ENCODE assay signal across 14 mouse cellular contexts in the genomic region with DNA sequence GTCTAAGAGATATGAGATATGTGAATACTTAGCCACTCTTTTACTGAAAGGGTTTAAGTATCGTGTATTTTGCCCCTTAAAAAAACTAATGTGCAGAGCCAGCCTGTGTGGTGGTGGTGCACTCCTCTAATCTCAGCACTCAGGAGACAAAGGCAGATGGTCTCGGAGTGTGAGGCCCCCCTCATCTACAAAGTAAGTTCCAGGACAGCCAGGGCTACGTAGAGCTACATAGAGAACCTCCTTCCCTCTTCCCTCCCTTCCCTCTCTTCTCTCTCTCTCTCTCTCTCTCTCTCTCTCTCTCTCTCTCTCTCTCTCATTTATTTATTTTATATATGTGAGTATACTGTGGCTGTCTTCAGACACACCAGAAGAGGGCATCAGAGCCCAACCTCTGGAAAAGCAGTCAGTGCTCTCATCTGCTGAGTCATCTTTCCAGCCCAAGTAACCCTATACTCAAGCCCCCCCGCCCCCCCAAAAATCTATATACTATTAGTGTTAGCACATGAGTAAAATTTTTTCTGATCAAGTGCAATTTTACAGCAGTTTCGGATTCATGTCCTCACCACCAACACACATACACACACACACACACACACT. TPM values are rescaled to one million over a fixed set of nuclear protein-coding genes. Genes with fewer than 3 reads are reported as not detected.
DNase-seq lines count a peak whose midpoint lies in the region; ATAC-seq and TF ChIP-seq lines count a peak whose summit lies in the region.
"Had no signal": no experiment of that assay in that cellular context is flagged by ENCODE, and none has a peak within 500 bp of the region (broad histone marks: within the 10 kb centered on the region; RNA-seq: fewer than 3 reads in every experiment).

No protein-coding gene starts in this region.

- H3K4me3 ChIP-seq in embryonic facial prominence, embryonic 11.5 days (ENCODE audit: low read depth, low read length) = no peak overlapping the region
- no peak overlapping the region for H3K4me3 ChIP-seq in embryonic facial prominence, embryonic 10.5 days
- no peak overlapping the region for H3K4me3 ChIP-seq in left cerebral cortex, adult 2 months
- no peak overlapping the region for H3K4me3 ChIP-seq in embryonic facial prominence, embryonic 12.5 days
- H3K4me3 ChIP-seq in limb, embryonic 12.5 days (replicated peaks) = no peak overlapping the region
- H3K4me3 ChIP-seq: heart, embryonic 15.5 days; hindbrain, embryonic 12.5 days; kidney, embryonic 15.5 days had no signal

- H3K27ac ChIP-seq in embryonic facial prominence, embryonic 11.5 days (replicated peaks; ENCODE audit: low read depth, low read length) = no peak overlapping the region
- no peak overlapping the region for H3K27ac ChIP-seq in embryonic facial prominence, embryonic 10.5 days (replicated peaks)
- no peak overlapping the region for H3K27ac ChIP-seq in left cerebral cortex, adult 2 months
- H3K27ac ChIP-seq in embryonic facial prominence, embryonic 12.5 days = 0 out of 2 replicates have a peak overlapping the region, but pooled peaks have one; percentile 36
- peak overlapping the region; percentile 66; the same call in 1 of the 2 replicates for H3K27ac ChIP-seq in limb, embryonic 12.5 days
- H3K27ac ChIP-seq: heart, embryonic 15.5 days; hindbrain, embryonic 12.5 days; kidney, embryonic 15.5 days had no signal

- no peak for DNase-seq in embryonic facial prominence, embryonic 11.5 days (ENCODE audit: low spot score)
- no peak for DNase-seq in embryonic facial prominence, embryonic 10.5 days (ENCODE audit: low spot score)
- DNase-seq in left cerebral cortex, adult 2 months (ENCODE audit: extremely low spot score in 1 of 2, low spot score in 2 of 2) = no peak
- DNase-seq in left cerebral cortex, postnatal 14 days (ENCODE audit: low spot score in 2 of 2) = no peak
- DNase-seq in thymus, postnatal 36 days = no peak
- no peak for DNase-seq in right cerebral cortex, postnatal 25 days
- DNase-seq: adrenal gland, postnatal 25 days; cerebellum, postnatal 10 days had no signal

- TF ChIP-seq CTCF in left cerebral cortex, adult 2 months (IDR thresholded peaks at IDR 0.05) = peak; percentile 14

- peaks cover 18% of the 10 kb centered on the region for H3K36me3 ChIP-seq in embryonic facial prominence, embryonic 11.5 days (replicated peaks; ENCODE audit: control insufficient read depth, insufficient read depth, low read depth, low read length)
- H3K36me3 ChIP-seq in embryonic facial prominence, embryonic 10.5 days (replicated peaks) = peaks cover 39% of the 10 kb centered on the region
- peaks cover 38% of the 10 kb centered on the region for H3K36me3 ChIP-seq in embryonic facial prominence, embryonic 12.5 days
- peaks cover 37% of the 10 kb centered on the region for H3K36me3 ChIP-seq in limb, embryonic 12.5 days

- no peak overlapping the region for H3K9ac ChIP-seq in embryonic facial prominence, embryonic 11.5 days (replicated peaks; ENCODE audit: low read length)
- H3K9ac ChIP-seq in embryonic facial prominence, embryonic 12.5 days = no peak overlapping the region
- H3K9ac ChIP-seq in limb, embryonic 12.5 days (replicated peaks) = no peak overlapping the region
- H3K9ac ChIP-seq: heart, embryonic 15.5 days; hindbrain, embryonic 12.5 days; kidney, embryonic 15.5 days had no signal

- no peaks in the 10 kb centered on the region for H3K27me3 ChIP-seq in embryonic facial prominence, embryonic 11.5 days (ENCODE audit: control insufficient read depth, insufficient read depth, low read length)
- no peaks in the 10 kb centered on the region for H3K27me3 ChIP-seq in embryonic facial prominence, embryonic 10.5 days (replicated peaks; ENCODE audit: low read depth, poor library complexity, severe bottlenecking)
- no peaks in the 10 kb centered on the region for H3K27me3 ChIP-seq in embryonic facial prominence, embryonic 12.5 days
- no peaks in the 10 kb centered on the region for H3K27me3 ChIP-seq in limb, embryonic 12.5 days
- H3K27me3 ChIP-seq: heart, embryonic 15.5 days; hindbrain, embryonic 12.5 days; kidney, embryonic 15.5 days had no signal

- H3K4me1 ChIP-seq in embryonic facial prominence, embryonic 11.5 days (ENCODE audit: control insufficient read depth, insufficient read depth, low read length) = no peaks in the 10 kb centered on the region
- H3K4me1 ChIP-seq in embryonic facial prominence, embryonic 10.5 days = peaks cover 12% of the 10 kb centered on the region
- peaks cover 9% of the 10 kb centered on the region for H3K4me1 ChIP-seq in embryonic facial prominence, embryonic 12.5 days
- H3K4me1 ChIP-seq in limb, embryonic 12.5 days (replicated peaks) = peaks cover 23% of the 10 kb centered on the region
- H3K4me1 ChIP-seq: hindbrain, embryonic 12.5 days; kidney, embryonic 15.5 days had no signal

- H3K4me2 ChIP-seq in embryonic facial prominence, embryonic 11.5 days (ENCODE audit: low read depth, low read length) = no peak overlapping the region
- H3K4me2 ChIP-seq in embryonic facial prominence, embryonic 12.5 days (replicated peaks) = no peak overlapping the region
- H3K4me2 ChIP-seq in limb, embryonic 12.5 days = no peak overlapping the region
- H3K4me2 ChIP-seq: heart, embryonic 15.5 days; hindbrain, embryonic 12.5 days; kidney, embryonic 15.5 days had no signal

- peak; percentile 61; the same call in 1 of the 2 replicates for ATAC-seq in embryonic facial prominence, embryonic 11.5 days (replicated peaks; ENCODE audit: insufficient number of reproducible peaks, low FRiP score, low TSS enrichment, low read depth)
- no peak for ATAC-seq in embryonic facial prominence, embryonic 12.5 days (ENCODE audit: insufficient number of reproducible peaks, insufficient read depth, low FRiP score, low TSS enrichment)
- ATAC-seq in limb, embryonic 12.5 days (ENCODE audit: insufficient number of reproducible peaks, insufficient read depth, low FRiP score, low TSS enrichment, low read depth) = no peak

- intact Hi-C loops in left cerebral cortex, adult 2 months (cut with DNase I) = no loop called here
- intact Hi-C loops in left cerebral cortex, postnatal 14 days (cut with DNase I) = no loop called here

- 76% methylated on average over 5 of the region's 5 CpGs for WGBS in embryonic facial prominence, embryonic 11.5 days
- WGBS in embryonic facial prominence, embryonic 10.5 days = 85% methylated on average over 5 of the region's 5 CpGs
- WGBS in embryonic facial prominence, embryonic 12.5 days = 73% methylated on average over 5 of the region's 5 CpGs
- 74% methylated on average over 5 of the region's 5 CpGs for WGBS in limb, embryonic 12.5 days

- H3K9me3 ChIP-seq in embryonic facial prominence, embryonic 11.5 days (replicated peaks; ENCODE audit: control insufficient read depth, low read length) = no peaks in the 10 kb centered on the region
- H3K9me3 ChIP-seq in embryonic facial prominence, embryonic 10.5 days = no peaks in the 10 kb centered on the region
- H3K9me3 ChIP-seq in embryonic facial prominence, embryonic 12.5 days = no peaks in the 10 kb centered on the region
- H3K9me3 ChIP-seq in limb, embryonic 12.5 days = no peaks in the 10 kb centered on the region
- H3K9me3 ChIP-seq: G1E; heart, embryonic 15.5 days; hindbrain, embryonic 12.5 days; kidney, embryonic 15.5 days had no signal

RNA-seq across cellular contexts. Expression of a gene that starts 9.0 kb away (rescaled TPM):
- 31.5 and 33.0 TPM in 2 replicates for polyA plus RNA-seq in embryonic facial prominence, embryonic 11.5 days (2014; fragmentation: Nextera tagmentation; extraction: Ambion mirVana)
- 21.8 and 26.9 TPM in 2 replicates for polyA plus RNA-seq in embryonic facial prominence, embryonic 10.5 days (2016; fragmentation: Nextera tagmentation; extraction: Ambion mirVana)
- 10 to 100 TPM; 17.2 to 17.8 TPM for total RNA-seq in left cerebral cortex, adult 2 months (2021)
- total RNA-seq in left cerebral cortex, postnatal 14 days (2021) = 10 to 100 TPM; 14.7 to 16.5 TPM
- polyA plus RNA-seq in embryonic facial prominence, embryonic 12.5 days (2016; fragmentation: Nextera tagmentation; extraction: Ambion mirVana) = 31.9 and 34.1 TPM in 2 replicates
- polyA plus RNA-seq in limb, embryonic 12.5 days (2016; fragmentation: Nextera tagmentation; extraction: Ambion mirVana) = 35.8 and 42.0 TPM in 2 replicates

RNA-seq across cellular contexts. Expression of a gene that starts 11.6 kb away (rescaled TPM):
- polyA plus RNA-seq in embryonic facial prominence, embryonic 11.5 days (2014; fragmentation: Nextera tagmentation; extraction: Ambion mirVana) = 37.5 and 42.3 TPM in 2 replicates
- polyA plus RNA-seq in embryonic facial prominence, embryonic 10.5 days (2016; fragmentation: Nextera tagmentation; extraction: Ambion mirVana) = 68.7 and 71.1 TPM in 2 replicates
- 10 to 100 TPM; 64.2 to 71.0 TPM for total RNA-seq in left cerebral cortex, adult 2 months (2021)
- 10 to 100 TPM; 69.1 to 69.4 TPM for total RNA-seq in left cerebral cortex, postnatal 14 days (2021)
- 78.5 and 85.9 TPM in 2 replicates for polyA plus RNA-seq in embryonic facial prominence, embryonic 12.5 days (2016; fragmentation: Nextera tagmentation; extraction: Ambion mirVana)
- 80.4 and 84.6 TPM in 2 replicates for polyA plus RNA-seq in limb, embryonic 12.5 days (2016; fragmentation: Nextera tagmentation; extraction: Ambion mirVana)

RNA-seq across cellular contexts. Expression of a gene that starts 28.1 kb away (rescaled TPM):
- 347 and 379 TPM in 2 replicates for polyA plus RNA-seq in embryonic facial prominence, embryonic 11.5 days (2014; fragmentation: Nextera tagmentation; extraction: Ambion mirVana)
- 399 and 407 TPM in 2 replicates for polyA plus RNA-seq in embryonic facial prominence, embryonic 10.5 days (2016; fragmentation: Nextera tagmentation; extraction: Ambion mirVana)
- 100 to 1,000 TPM in 1 of 2 experiments, 10 to 100 TPM in 1; 91.9 to 106 TPM for total RNA-seq in left cerebral cortex, adult 2 months (2021)
- 100 to 1,000 TPM in 1 of 2 experiments, 10 to 100 TPM in 1; 96.8 to 101 TPM for total RNA-seq in left cerebral cortex, postnatal 14 days (2021)
- polyA plus RNA-seq in embryonic facial prominence, embryonic 12.5 days (2016; fragmentation: Nextera tagmentation; extraction: Ambion mirVana) = 346 and 376 TPM in 2 replicates
- 351 and 355 TPM in 2 replicates for polyA plus RNA-seq in limb, embryonic 12.5 days (2016; fragmentation: Nextera tagmentation; extraction: Ambion mirVana)

RNA-seq across cellular contexts. Expression of a gene that starts 33.8 kb away (rescaled TPM):
- polyA plus RNA-seq in embryonic facial prominence, embryonic 11.5 days (2014; fragmentation: Nextera tagmentation; extraction: Ambion mirVana) = 79.7 and 95.4 TPM in 2 replicates
- 158 and 162 TPM in 2 replicates for polyA plus RNA-seq in embryonic facial prominence, embryonic 10.5 days (2016; fragmentation: Nextera tagmentation; extraction: Ambion mirVana)
- 1 to 10 TPM; 3.0 to 3.3 TPM for total RNA-seq in left cerebral cortex, adult 2 months (2021)
- 1 to 10 TPM; 4.5 to 4.9 TPM for total RNA-seq in left cerebral cortex, postnatal 14 days (2021)
- 248 and 252 TPM in 2 replicates for polyA plus RNA-seq in embryonic facial prominence, embryonic 12.5 days (2016; fragmentation: Nextera tagmentation; extraction: Ambion mirVana)
- 221 and 225 TPM in 2 replicates for polyA plus RNA-seq in limb, embryonic 12.5 days (2016; fragmentation: Nextera tagmentation; extraction: Ambion mirVana)

RNA-seq across cellular contexts. Expression of a gene that starts 41.8 kb away (rescaled TPM):
- 9.2 and 9.9 TPM in 2 replicates for polyA plus RNA-seq in embryonic facial prominence, embryonic 11.5 days (2014; fragmentation: Nextera tagmentation; extraction: Ambion mirVana)
- 8.1 and 9.9 TPM in 2 replicates for polyA plus RNA-seq in embryonic facial prominence, embryonic 10.5 days (2016; fragmentation: Nextera tagmentation; extraction: Ambion mirVana)
- 10 to 100 TPM; 15.3 to 19.3 TPM for total RNA-seq in left cerebral cortex, adult 2 months (2021)
- total RNA-seq in left cerebral cortex, postnatal 14 days (2021) = 1 to 10 TPM; 8.3 to 9.1 TPM
- polyA plus RNA-seq in embryonic facial prominence, embryonic 12.5 days (2016; fragmentation: Nextera tagmentation; extraction: Ambion mirVana) = 13.7 and 14.2 TPM in 2 replicates
- 11.7 and 14.6 TPM in 2 replicates for polyA plus RNA-seq in limb, embryonic 12.5 days (2016; fragmentation: Nextera tagmentation; extraction: Ambion mirVana)

Comparison
In these comparisons a context has a peak if more than half of its experiments do, and no peak if none do; other contexts are left out.
1. H3K27ac ChIP-seq: peak in embryonic facial prominence, embryonic 12.5 days (single experiment) and limb, embryonic 12.5 days (single experiment); none in embryonic facial prominence, embryonic 11.5 days (single experiment), embryonic facial prominence, embryonic 10.5 days (single experiment) and left cerebral cortex, adult 2 months (single experiment).